Mouse (Mus musculus): ENCODE measurements around the gene Ccdc12.

DNA sequence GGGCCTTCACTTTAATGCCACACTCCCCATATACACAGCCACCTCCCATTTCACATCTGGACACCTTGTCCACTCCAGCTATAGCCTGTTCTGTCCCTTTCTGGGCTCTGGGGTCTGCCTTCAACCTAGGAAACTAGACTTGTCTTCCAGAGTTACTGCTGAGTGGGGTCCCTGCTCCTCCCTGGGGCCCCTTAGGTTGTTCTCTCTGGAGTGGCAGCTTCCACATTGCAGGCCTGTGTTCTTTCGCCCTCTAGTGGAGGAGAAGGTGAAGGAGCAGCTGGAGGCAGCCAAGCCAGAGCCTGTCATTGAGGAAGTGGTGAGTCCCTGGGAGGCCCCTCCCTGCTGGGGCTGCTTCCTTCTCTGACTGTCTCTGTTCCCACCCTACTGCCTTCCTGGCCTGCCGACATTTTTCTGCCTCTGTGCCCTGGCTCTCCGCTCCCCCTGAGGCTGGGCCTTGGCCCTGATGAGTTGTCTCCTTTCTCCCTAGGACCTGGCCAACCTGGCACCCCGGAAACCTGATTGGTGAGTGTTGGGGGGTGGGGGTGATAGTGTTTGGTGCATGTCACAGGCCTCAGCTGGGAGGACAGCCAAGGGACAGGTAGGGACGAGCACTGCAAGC lies 53.4 kb downstream of the Ccdc12 start:
- TF ChIP-seq POLR2A (IDR thresholded peaks at IDR 0.05; ENCODE audit: low read depth, low read length) (peak; percentile 52), CTCF (IDR thresholded peaks at IDR 0.05; ENCODE audit: borderline replicate concordance, insufficient read depth, low read length) (peak; percentile 61)
